Mouse (Mus musculus) forebrain, embryonic 13.5 days (tissue): ENCODE results near the gene Cacng3. TPM values are rescaled to one million over a fixed set of nuclear protein-coding genes. Genes with fewer than 3 reads are reported as not detected.

Source experiments
- ATAC-seq: fragments of 200-750 bp; cut with Nextera tagmentation; 2 replicates; pipeline ENCODE4 v1.8.0; 2017
- H3K27ac ChIP-seq: fragments of 300-500 bp; sonication (generic); 2 replicates; pipeline ENCODE4 v1.5.1; 2015; ENCODE audit warnings: inconsistent platforms, mild to moderate bottlenecking, moderate library complexity
- H3K27me3 ChIP-seq: fragments of 300-500 bp; sonication (generic); 2 replicates; pipeline ENCODE4 v1.6.1; 2015; ENCODE audit warnings: mild to moderate bottlenecking, inconsistent platforms
- H3K36me3 ChIP-seq: fragments of 300-500 bp; sonication (generic); 2 replicates; pipeline ENCODE4 v1.6.1; 2015; ENCODE audit warnings: mild to moderate bottlenecking, inconsistent platforms; ENCODE audit not compliant: poor library complexity, severe bottlenecking
- H3K4me1 ChIP-seq: fragments of 300-500 bp; sonication (generic); 2 replicates; pipeline ENCODE4 v1.6.1; 2015; ENCODE audit warnings: inconsistent platforms
- H3K4me2 ChIP-seq: fragments of 300-500 bp; sonication (generic); 2 replicates; pipeline ENCODE4 v1.6.1; 2015; ENCODE audit warnings: inconsistent platforms, mild to moderate bottlenecking, moderate library complexity
- H3K4me3 ChIP-seq: fragments of 300-500 bp; sonication (generic); 2 replicates; pipeline ENCODE4 v1.5.1; 2015; ENCODE audit warnings: mild to moderate bottlenecking, inconsistent platforms
- H3K9ac ChIP-seq: fragments of 300-500 bp; sonication (generic); 2 replicates; pipeline ENCODE4 v1.6.1; 2015; ENCODE audit warnings: mild to moderate bottlenecking, inconsistent platforms
- H3K9me3 ChIP-seq: fragments of 300-500 bp; sonication (generic); replicated peaks from 2 replicates; pipeline ENCODE4 v1.6.1; 2016; ENCODE audit warnings: inconsistent platforms
- WGBS: fragments of 180-500 bp; shearing (Covaris S2); methylation state at CpG from one replicate; pipeline ENCODE4 v1.1.7; 2015; 5-methylcytosine and 5-hydroxymethylcytosine counted together
- polyA plus RNA-seq: library from polyadenylated mRNA; unstranded; fragments of >200 nt; fragmentation: Nextera tagmentation; extraction: Ambion mirVana; gene quantifications from 2 replicates; pipeline ENCODE4 v1.2.1, GENCODE M21; 2015

Gene Cacng3
- 3.4 and 4.3 TPM in 2 replicates for polyA plus RNA-seq

GRCm38 (mm10) chr7:122670442-122670872 lies at the start of gene Cacng3:
TSS of gene Cacng3 (plus strand) at chr7:122670492.
- Histone ChIP-seq H3K9me3 (no peaks in the 10 kb centered on the region), H3K36me3 (no peaks in the 10 kb centered on the region), H3K4me1 (peaks cover 14% of the 10 kb centered on the region), H3K4me2 (peak within 1 kb of the TSS; percentile 61), H3K27me3 (peaks cover 25% of the 10 kb centered on the region), H3K9ac (peak within 1 kb of the TSS; percentile 14), H3K4me3 (peak within 1 kb of the TSS; percentile 35), H3K27ac (no peak within 1 kb of the TSS)
- 12% methylated on average over 13 of the region's 13 CpGs for WGBS
- ATAC-seq, result peak; percentile 43

GRCm38 (mm10) chr7:122622125-122622774 lies 48.0 kb upstream of the Cacng3 start:
- no peak overlapping the region for H3K4me2 ChIP-seq
- no peaks in the 10 kb centered on the region for H3K27me3 ChIP-seq
- H3K9ac ChIP-seq, result no peak overlapping the region
- 18% methylated on average over 9 of the region's 9 CpGs for WGBS
- 0 out of 2 replicates have a peak, but pooled peaks have one; percentile 30 for ATAC-seq
- H3K36me3 ChIP-seq, result no peaks in the 10 kb centered on the region
- H3K9me3 ChIP-seq, result no peaks in the 10 kb centered on the region
- H3K4me3 ChIP-seq, result no peak overlapping the region
- peak overlapping the region; percentile 42 for H3K27ac ChIP-seq
- H3K4me1 ChIP-seq, result peaks cover 20% of the 10 kb centered on the region

- H3K4me3 ChIP-seq, result no peak overlapping the region
- no peak overlapping the region for H3K4me2 ChIP-seq
- H3K36me3 ChIP-seq, result no peaks in the 10 kb centered on the region
- H3K4me1 ChIP-seq, result peaks cover 16% of the 10 kb centered on the region
- no peaks in the 10 kb centered on the region for H3K27me3 ChIP-seq
- H3K27ac ChIP-seq, result no peak overlapping the region
- WGBS, result 53% methylated on average over 1 of the region's 1 CpGs
- no peak for ATAC-seq
- H3K9ac ChIP-seq, result no peak overlapping the region
- H3K9me3 ChIP-seq, result no peaks in the 10 kb centered on the region
Observed at GRCm38 (mm10) chr7:122623753-122624152, 46.5 kb upstream of the Cacng3 start.

GRCm38 (mm10) chr7:122628050-122628449 lies 42.2 kb upstream of the Cacng3 start:
- no peaks in the 10 kb centered on the region for H3K9me3 ChIP-seq
- H3K36me3 ChIP-seq, result no peaks in the 10 kb centered on the region
- no peak overlapping the region for H3K4me2 ChIP-seq
- 0 out of 2 replicates have a peak, but pooled peaks cover 2% of the 10 kb centered on the region for H3K4me1 ChIP-seq
- WGBS, result 91% methylated on average over 5 of the region's 5 CpGs
- H3K27me3 ChIP-seq, result no peaks in the 10 kb centered on the region
- no peak for ATAC-seq
- H3K27ac ChIP-seq, result no peak overlapping the region
- no peak overlapping the region for H3K9ac ChIP-seq
- H3K4me3 ChIP-seq, result no peak overlapping the region

- H3K36me3 ChIP-seq, result no peaks in the 10 kb centered on the region
- H3K4me1 ChIP-seq, result no peaks in the 10 kb centered on the region
- H3K9me3 ChIP-seq, result no peaks in the 10 kb centered on the region
- no peak overlapping the region for H3K27ac ChIP-seq
- H3K27me3 ChIP-seq, result no peaks in the 10 kb centered on the region
- no peak overlapping the region for H3K9ac ChIP-seq
- WGBS, result 86% methylated on average over 2 of the region's 2 CpGs
- no peak overlapping the region for H3K4me3 ChIP-seq
- ATAC-seq, result no peak
- no peak overlapping the region for H3K4me2 ChIP-seq
Observed at GRCm38 (mm10) chr7:122630386-122630785, 39.9 kb upstream of the Cacng3 start.

GRCm38 (mm10) chr7:122631151-122631550 lies 39.1 kb upstream of the Cacng3 start:
- H3K4me3 ChIP-seq, result no peak overlapping the region
- ATAC-seq, result no peak
- H3K27me3 ChIP-seq, result no peaks in the 10 kb centered on the region
- H3K36me3 ChIP-seq, result no peaks in the 10 kb centered on the region
- no peaks in the 10 kb centered on the region for H3K4me1 ChIP-seq
- no peak overlapping the region for H3K4me2 ChIP-seq
- 75% methylated on average over 3 of the region's 3 CpGs for WGBS
- no peak overlapping the region for H3K27ac ChIP-seq
- H3K9me3 ChIP-seq, result no peaks in the 10 kb centered on the region
- no peak overlapping the region for H3K9ac ChIP-seq

- H3K4me2 ChIP-seq, result no peak overlapping the region
- WGBS, result 83% methylated on average over 5 of the region's 5 CpGs
- H3K27me3 ChIP-seq, result no peaks in the 10 kb centered on the region
- no peak overlapping the region for H3K9ac ChIP-seq
- no peaks in the 10 kb centered on the region for H3K4me1 ChIP-seq
- H3K27ac ChIP-seq, result no peak overlapping the region
- H3K9me3 ChIP-seq, result no peaks in the 10 kb centered on the region
- no peaks in the 10 kb centered on the region for H3K36me3 ChIP-seq
- no peak for ATAC-seq
- no peak overlapping the region for H3K4me3 ChIP-seq
Observed at GRCm38 (mm10) chr7:122632946-122633345, 37.3 kb upstream of the Cacng3 start.

GRCm38 (mm10) chr7:122633463-122633862 lies 36.8 kb upstream of the Cacng3 start:
- no peak overlapping the region for H3K9ac ChIP-seq
- no peak overlapping the region for H3K27ac ChIP-seq
- H3K4me2 ChIP-seq, result no peak overlapping the region
- no peaks in the 10 kb centered on the region for H3K36me3 ChIP-seq
- H3K4me3 ChIP-seq, result no peak overlapping the region
- no peaks in the 10 kb centered on the region for H3K4me1 ChIP-seq
- ATAC-seq, result no peak
- WGBS, result 92% methylated on average over 5 of the region's 5 CpGs
- H3K27me3 ChIP-seq, result no peaks in the 10 kb centered on the region
- H3K9me3 ChIP-seq, result no peaks in the 10 kb centered on the region

- H3K4me2 ChIP-seq, result no peak overlapping the region
- no peaks in the 10 kb centered on the region for H3K27me3 ChIP-seq
- no peaks in the 10 kb centered on the region for H3K36me3 ChIP-seq
- H3K4me1 ChIP-seq, result no peaks in the 10 kb centered on the region
- 88% methylated on average over 8 of the region's 8 CpGs for WGBS
- no peak overlapping the region for H3K9ac ChIP-seq
- H3K4me3 ChIP-seq, result no peak overlapping the region
- no peak overlapping the region for H3K27ac ChIP-seq
- ATAC-seq, result no peak
- H3K9me3 ChIP-seq, result no peaks in the 10 kb centered on the region
Observed at GRCm38 (mm10) chr7:122643676-122644075, 26.6 kb upstream of the Cacng3 start.

- Histone ChIP-seq H3K4me1 (no peaks in the 10 kb centered on the region), H3K9me3 (no peaks in the 10 kb centered on the region), H3K36me3 (no peaks in the 10 kb centered on the region), H3K27ac (no peak overlapping the region), H3K9ac (no peak overlapping the region), H3K4me2 (no peak overlapping the region), H3K4me3 (no peak overlapping the region), H3K27me3 (no peaks in the 10 kb centered on the region)
- 82% methylated on average over 10 of the region's 10 CpGs for WGBS
- ATAC-seq, result no peak
Observed at GRCm38 (mm10) chr7:122649306-122649705, 21.0 kb upstream of the Cacng3 start.

GRCm38 (mm10) chr7:122652523-122652922 lies 17.8 kb upstream of the Cacng3 start:
- no peaks in the 10 kb centered on the region for H3K4me1 ChIP-seq
- no peak overlapping the region for H3K4me3 ChIP-seq
- ATAC-seq, result no peak
- H3K9ac ChIP-seq, result no peak overlapping the region
- no peak overlapping the region for H3K27ac ChIP-seq
- H3K36me3 ChIP-seq, result no peaks in the 10 kb centered on the region
- WGBS, result 80% methylated on average over 3 of the region's 3 CpGs
- H3K4me2 ChIP-seq, result no peak overlapping the region
- H3K27me3 ChIP-seq, result no peaks in the 10 kb centered on the region
- H3K9me3 ChIP-seq, result no peaks in the 10 kb centered on the region

- ATAC-seq, result no peak
- Histone ChIP-seq H3K4me2 (no peak overlapping the region), H3K36me3 (no peaks in the 10 kb centered on the region), H3K4me1 (no peaks in the 10 kb centered on the region), H3K9ac (no peak overlapping the region), H3K9me3 (no peaks in the 10 kb centered on the region), H3K27me3 (no peaks in the 10 kb centered on the region), H3K4me3 (no peak overlapping the region), H3K27ac (no peak overlapping the region)
- 94% methylated on average over 3 of the region's 3 CpGs for WGBS
Observed at GRCm38 (mm10) chr7:122656671-122657070, 13.6 kb upstream of the Cacng3 start.
